ENCODE assay signal across 8 mouse cellular contexts in genomic region chr4:134082460-134082859, GRCm38 (mm10). TPM values are rescaled to one million over a fixed set of nuclear protein-coding genes. Genes with fewer than 3 reads are reported as not detected.
DNase-seq lines count a peak whose midpoint lies in the region; ATAC-seq and TF ChIP-seq lines count a peak whose summit lies in the region.

No protein-coding gene starts in this region.

- H3K27ac ChIP-seq in kidney, adult 2 months (ENCODE audit: insufficient read depth, low read depth, low read length): no peak overlapping the region
- H3K27ac ChIP-seq in bone marrow, adult 2 months (ENCODE audit: control insufficient read depth, insufficient read depth, low read depth, low read length, poor library complexity): no peak overlapping the region
- H3K27ac ChIP-seq in hindbrain, embryonic 11.5 days (ENCODE audit: low read depth, low read length): no peak overlapping the region
- no peak overlapping the region for H3K27ac ChIP-seq in midbrain, embryonic 10.5 days (replicated peaks)

- DNase-seq in kidney, adult 2 months: no peak
- no peak for DNase-seq in kidney, adult 18-20 months
- no peak for DNase-seq in hindbrain, embryonic 11.5 days (ENCODE audit: low spot score)
- no peak for DNase-seq in midbrain, embryonic 10.5 days (ENCODE audit: low spot score)
- DNase-seq in adrenal gland, adult (ENCODE audit: inconsistent age in 2 of 2, low spot score in 1 of 2): no peak
- no peak for DNase-seq in yolk sac, embryonic 10.5 days (ENCODE audit: low spot score)
- no peak for DNase-seq in gastrocnemius, postnatal 14 days

- peak overlapping the region; percentile 58; the same call in 1 of the 2 replicates for H3K4me3 ChIP-seq in kidney, adult 2 months (ENCODE audit: insufficient read depth, low read depth, low read length)
- H3K4me3 ChIP-seq in bone marrow, adult 2 months (replicated peaks; ENCODE audit: control insufficient read depth, low read depth, low read length): peak overlapping the region; percentile 33
- peak overlapping the region; percentile 41 for H3K4me3 ChIP-seq in hindbrain, embryonic 11.5 days (ENCODE audit: low read depth, low read length)
- peak overlapping the region; percentile 60 for H3K4me3 ChIP-seq in midbrain, embryonic 10.5 days

- H3K9me3 ChIP-seq in hindbrain, embryonic 11.5 days (ENCODE audit: control insufficient read depth, low read length): no peaks in the 10 kb centered on the region
- H3K9me3 ChIP-seq in midbrain, embryonic 10.5 days (replicated peaks): no peaks in the 10 kb centered on the region

- no peaks in the 10 kb centered on the region for H3K27me3 ChIP-seq in kidney, adult 2 months (replicated peaks; ENCODE audit: control insufficient read depth, insufficient read depth, low read length)
- H3K27me3 ChIP-seq in hindbrain, embryonic 11.5 days (ENCODE audit: control insufficient read depth, insufficient read depth, low read length): peaks cover 12% of the 10 kb centered on the region
- peaks cover 38% of the 10 kb centered on the region for H3K27me3 ChIP-seq in midbrain, embryonic 10.5 days (ENCODE audit: low read depth, poor library complexity, severe bottlenecking)

- no peaks in the 10 kb centered on the region for H3K36me3 ChIP-seq in kidney, adult 2 months (ENCODE audit: control insufficient read depth, insufficient read depth, low read length)
- H3K36me3 ChIP-seq in hindbrain, embryonic 11.5 days (ENCODE audit: control insufficient read depth, insufficient read depth, low read length): no peaks in the 10 kb centered on the region
- H3K36me3 ChIP-seq in midbrain, embryonic 10.5 days: no peaks in the 10 kb centered on the region

- WGBS in kidney, adult 2 months: 11% methylated on average over 7 of the region's 7 CpGs
- WGBS in bone marrow, adult 2 months: 5% methylated on average over 7 of the region's 7 CpGs
- 11% methylated on average over 7 of the region's 7 CpGs for WGBS in hindbrain, embryonic 11.5 days
- 18% methylated on average over 7 of the region's 7 CpGs for WGBS in midbrain, embryonic 10.5 days

- no peak for TF ChIP-seq CTCF in kidney, adult 2 months (conservative IDR thresholded peaks at IDR 0.05; ENCODE audit: insufficient read depth, insufficient read length, low read depth, low read length)
- TF ChIP-seq CTCF in bone marrow, adult 2 months (IDR thresholded peaks at IDR 0.05; ENCODE audit: control insufficient read depth, insufficient read depth, low read length): no peak

- H3K4me1 ChIP-seq in kidney, adult 2 months (ENCODE audit: control insufficient read depth, insufficient read depth, low read length): no peaks in the 10 kb centered on the region; the same call in 1 of the 2 replicates
- peaks cover 2% of the 10 kb centered on the region for H3K4me1 ChIP-seq in bone marrow, adult 2 months (ENCODE audit: control insufficient read depth, insufficient read depth, low read length)
- peaks cover 10% of the 10 kb centered on the region for H3K4me1 ChIP-seq in hindbrain, embryonic 11.5 days (replicated peaks; ENCODE audit: control insufficient read depth, insufficient read depth, low read length)
- H3K4me1 ChIP-seq in midbrain, embryonic 10.5 days: peaks cover 31% of the 10 kb centered on the region

- peak overlapping the region; percentile 78 for H3K4me2 ChIP-seq in hindbrain, embryonic 11.5 days (replicated peaks; ENCODE audit: low read depth, low read length)

- ATAC-seq in hindbrain, embryonic 11.5 days (ENCODE audit: low FRiP score): no peak

- H3K9ac ChIP-seq in hindbrain, embryonic 11.5 days (ENCODE audit: low read depth, low read length): no peak overlapping the region

- TF ChIP-seq POLR2A in kidney, adult 2 months (IDR thresholded peaks at IDR 0.05; ENCODE audit: low read depth, low read length): no peak
- TF ChIP-seq POLR2A in bone marrow, adult 2 months (IDR thresholded peaks at IDR 0.05; ENCODE audit: borderline replicate concordance, control insufficient read depth, low read depth, low read length): no peak

- intact Hi-C loops in gastrocnemius, postnatal 14 days (cut with DNase I; ENCODE audit: low total_unique reads): no loop called here

RNA-seq across cellular contexts. Expression of gene Cd52, which starts 12.4 kb away (rescaled TPM):
- polyA plus RNA-seq in kidney, adult 2 months (2012; rRNA removed): 14.8 and 65.1 TPM in 2 replicates
- 270 and 801 TPM in 2 replicates for polyA plus RNA-seq in bone marrow, adult 2 months (2011; ENCODE audit: insufficient read depth, insufficient read length, low replicate concordance, missing spikeins)
- polyA plus RNA-seq in hindbrain, embryonic 11.5 days (2014; fragmentation: Nextera tagmentation; extraction: Ambion mirVana): 4.5 and 5.1 TPM in 2 replicates
- polyA plus RNA-seq in midbrain, embryonic 10.5 days (2016; fragmentation: Nextera tagmentation; extraction: Ambion mirVana): 5.1 TPM in 2 replicates
- total RNA-seq in gastrocnemius, postnatal 14 days (2021): 1 to 10 TPM in 1 of 2 experiments, under 1 TPM in 1; 0.51 to 1.7 TPM

RNA-seq across cellular contexts. Expression of gene Ubxn11, which starts 19.9 kb away (rescaled TPM):
- 5.6 and 5.9 TPM in 2 replicates for polyA plus RNA-seq in kidney, adult 2 months (2012; rRNA removed)
- 3.3 and 13.7 TPM in 2 replicates for polyA plus RNA-seq in bone marrow, adult 2 months (2011; ENCODE audit: insufficient read depth, insufficient read length, low replicate concordance, missing spikeins)
- polyA plus RNA-seq in hindbrain, embryonic 11.5 days (2014; fragmentation: Nextera tagmentation; extraction: Ambion mirVana): 5.7 and 5.8 TPM in 2 replicates
- polyA plus RNA-seq in midbrain, embryonic 10.5 days (2016; fragmentation: Nextera tagmentation; extraction: Ambion mirVana): 4.8 and 6.5 TPM in 2 replicates
- 1 to 10 TPM in 1 of 2 experiments, under 1 TPM in 1; 0.70 to 1.2 TPM for total RNA-seq in gastrocnemius, postnatal 14 days (2021)

RNA-seq across cellular contexts. Expression of gene Crybg2, which starts 21.8 kb away (rescaled TPM):
- 0.69 and 1.0 TPM in 2 replicates for polyA plus RNA-seq in kidney, adult 2 months (2012; rRNA removed)
- polyA plus RNA-seq in bone marrow, adult 2 months (2011; ENCODE audit: insufficient read depth, insufficient read length, low replicate concordance, missing spikeins): 4.6 TPM in 1 of 2 replicates, not detected in the other
- polyA plus RNA-seq in hindbrain, embryonic 11.5 days (2014; fragmentation: Nextera tagmentation; extraction: Ambion mirVana): 1.4 and 1.8 TPM in 2 replicates
- 2.0 TPM in 2 replicates for polyA plus RNA-seq in midbrain, embryonic 10.5 days (2016; fragmentation: Nextera tagmentation; extraction: Ambion mirVana)
- not detected for total RNA-seq in gastrocnemius, postnatal 14 days (2021)

RNA-seq across cellular contexts. Expression of gene Zfp683, which starts 28.8 kb away (rescaled TPM):
- polyA plus RNA-seq in kidney, adult 2 months (2012; rRNA removed): 0.52 and 0.81 TPM in 2 replicates
- 1.0 TPM in 1 of 2 replicates, not detected in the other for polyA plus RNA-seq in bone marrow, adult 2 months (2011; ENCODE audit: insufficient read depth, insufficient read length, low replicate concordance, missing spikeins)
- polyA plus RNA-seq in hindbrain, embryonic 11.5 days (2014; fragmentation: Nextera tagmentation; extraction: Ambion mirVana): not detected in 2 replicates
- not detected in 2 replicates for polyA plus RNA-seq in midbrain, embryonic 10.5 days (2016; fragmentation: Nextera tagmentation; extraction: Ambion mirVana)
- not detected for total RNA-seq in gastrocnemius, postnatal 14 days (2021)

RNA-seq across cellular contexts. Expression of gene Sh3bgrl3, which starts 46.1 kb away (rescaled TPM):
- 262 and 323 TPM in 2 replicates for polyA plus RNA-seq in kidney, adult 2 months (2012; rRNA removed)
- 299 and 416 TPM in 2 replicates for polyA plus RNA-seq in bone marrow, adult 2 months (2011; ENCODE audit: insufficient read depth, insufficient read length, low replicate concordance, missing spikeins)
- polyA plus RNA-seq in hindbrain, embryonic 11.5 days (2014; fragmentation: Nextera tagmentation; extraction: Ambion mirVana): 337 and 396 TPM in 2 replicates
- 302 and 324 TPM in 2 replicates for polyA plus RNA-seq in midbrain, embryonic 10.5 days (2016; fragmentation: Nextera tagmentation; extraction: Ambion mirVana)
- total RNA-seq in gastrocnemius, postnatal 14 days (2021): 10 to 100 TPM; 30.4 to 37.5 TPM
